Mouse (Mus musculus) left cerebral cortex, postnatal 36 days (tissue): ENCODE results near the gene Susd1. TPM values are rescaled to one million over a fixed set of nuclear protein-coding genes. Genes with fewer than 3 reads are reported as not detected.
A peak's percentile ranks its signal among the peaks of the same experiment; 100 is the strongest.

Source experiments
- DNase-seq, 2 experiments: peaks; one replicate each; pipeline ENCODE4 v3.0.0; 2021 to 2022; ENCODE audit warnings: low spot score in 2 of 2, mixed read lengths in 1 of 2
- intact Hi-C: fragments of 180-260 bp; cut with DNase I; formaldehyde crosslinking; loops from one replicate; pipeline ENCODE4 v1.15.1; 2025
- total RNA-seq, 2 experiments: library from RNA; stranded (reverse); gene quantifications; 2 replicates each; pipeline ENCODE4 v1.2.3; 2021

The Susd1 gene
- total RNA-seq, 2 experiments from 2014 or later, result 9.1 to 9.3 TPM

GRCm38 (mm10) chr4:59358960-59359359 is 79.5 kb downstream of the Susd1 start:
- intact Hi-C loops, result loop anchor here (5.0 kb wide), 1 partner anchor 568 kb away; no protein-coding TSS in a partner anchor
- DNase-seq, result no peak

GRCm38 (mm10) chr4:59355421-59355820 is 83.0 kb downstream of the Susd1 start:
- intact Hi-C loops, result loop anchor here (5.0 kb wide), 1 partner anchor 572 kb away; no protein-coding TSS in a partner anchor

GRCm38 (mm10) chr4:59354666-59355065 is 83.8 kb downstream of the Susd1 start:
- no peak for DNase-seq
- intact Hi-C loops, result loop anchor here (5.0 kb wide), 1 partner anchor 573 kb away; no protein-coding TSS in a partner anchor

More at GRCm38 (mm10) chr4:59355421-59355820, 83.0 kb downstream of the Susd1 start:
- no peak for DNase-seq

- DNase-seq, result no peak
- intact Hi-C loops, result no loop called here
Measured at GRCm38 (mm10) chr4:59351938-59352337, 86.5 kb downstream of the Susd1 start.

GRCm38 (mm10) chr4:59350354-59350753 is 88.1 kb downstream of the Susd1 start:
- intact Hi-C loops, result no loop called here
- DNase-seq, result no peak

- intact Hi-C loops, result no loop called here
- no peak for DNase-seq
Measured at GRCm38 (mm10) chr4:59349425-59350185, 88.8 kb downstream of the Susd1 start.

- intact Hi-C loops, result loop anchor here (1.0 kb wide), 1 partner anchor 244 kb away; no protein-coding TSS in a partner anchor
Measured at GRCm38 (mm10) chr4:59340714-59341113, 97.7 kb downstream of the Susd1 start.

GRCm38 (mm10) chr4:59340046-59340445 is 98.4 kb downstream of the Susd1 start:
- intact Hi-C loops, result loop anchor here (1.0 kb wide), 1 partner anchor 244 kb away; no protein-coding TSS in a partner anchor
- DNase-seq, result no peak

More at GRCm38 (mm10) chr4:59340714-59341113, 97.7 kb downstream of the Susd1 start:
- peak; percentile 76 to 78 for DNase-seq

GRCm38 (mm10) chr4:59338896-59339535 is 99.4 kb downstream of the Susd1 start:
- intact Hi-C loops, result no loop called here
- no peak for DNase-seq

- DNase-seq, result no peak
- intact Hi-C loops, result no loop called here
Measured at GRCm38 (mm10) chr4:59337533-59337885, 100.9 kb downstream of the Susd1 start.

GRCm38 (mm10) chr4:59336846-59337532 is 101.4 kb downstream of the Susd1 start:
- intact Hi-C loops, result no loop called here
- no peak for DNase-seq

- intact Hi-C loops, result no loop called here
- DNase-seq, result no peak
Measured at GRCm38 (mm10) chr4:59336439-59336809, 102.0 kb downstream of the Susd1 start.

- peak; percentile 22 to 23 for DNase-seq
- intact Hi-C loops, result no loop called here
Measured at GRCm38 (mm10) chr4:59335616-59336438, 102.6 kb downstream of the Susd1 start.

GRCm38 (mm10) chr4:59335101-59335500 is 103.3 kb downstream of the Susd1 start:
- intact Hi-C loops, result no loop called here
- no peak for DNase-seq

GRCm38 (mm10) chr4:59334236-59334635 is 104.2 kb downstream of the Susd1 start:
- intact Hi-C loops, result no loop called here
- DNase-seq, result no peak

- no peak for DNase-seq
- intact Hi-C loops, result no loop called here
Measured at GRCm38 (mm10) chr4:59333424-59333895, 105.0 kb downstream of the Susd1 start.

- DNase-seq, result no peak
- intact Hi-C loops, result no loop called here
Measured at GRCm38 (mm10) chr4:59332691-59333423, 105.6 kb downstream of the Susd1 start.

- DNase-seq, result no peak
- intact Hi-C loops, result no loop called here
Measured at GRCm38 (mm10) chr4:59332089-59332488, 106.3 kb downstream of the Susd1 start.

GRCm38 (mm10) chr4:59331633-59332032 is 106.8 kb downstream of the Susd1 start:
- intact Hi-C loops, result no loop called here
- DNase-seq, result peak in 1 of 2 experiments; percentile 27
